Mouse (Mus musculus) G1E (cell line): ENCODE data around the gene Csnk1g1.

Experiments used
- CTCF ChIP-seq: IDR thresholded peaks from 2 replicates; pipeline ENCODE4 v1.5.1; 2012; ENCODE audit warnings: low read depth, low read length, inconsistent platforms, mixed read lengths
- GATA2 ChIP-seq: IDR thresholded peaks from 2 replicates; pipeline ENCODE4 v1.6.1; 2012; ENCODE audit warnings: low read depth, low read length, inconsistent platforms, borderline replicate concordance
- TAL1 ChIP-seq: conservative IDR thresholded peaks from 2 replicates; pipeline ENCODE4 v1.6.1; 2012; ENCODE audit warnings: low read depth, low read length, inconsistent platforms, mixed read lengths

GRCm38 (mm10) chr9:65896977-65897376 lies 11.7 kb upstream of the Csnk1g1 start:
- TF ChIP-seq CTCF (no peak), GATA2 (no peak), TAL1 (no peak)
